Mouse (Mus musculus) heart, embryonic 13.5 days (tissue): ENCODE data around the gene Zfp583. TPM values are rescaled to one million over a fixed set of nuclear protein-coding genes. Genes with fewer than 3 reads are reported as not detected.
"Not testable (repeated sequence)": the region's sequence is repeated elsewhere in the genome, so short reads cannot be mapped to it uniquely, and the experiment has no call there.

ENCODE experiments used
- ATAC-seq: fragments of 200-750 bp; cut with Nextera tagmentation; 2 replicates; pipeline ENCODE4 v1.8.0; 2017; ENCODE audit warnings: moderate TSS enrichment; ENCODE audit not compliant: insufficient number of reproducible peaks, low FRiP score, low TSS enrichment; ENCODE audit errors: extremely low read depth
- H3K27ac ChIP-seq: fragments of 300-500 bp; sonication (generic); replicated peaks from 2 replicates; pipeline ENCODE4 v1.5.1; 2015; ENCODE audit warnings: moderate library complexity, mild to moderate bottlenecking, inconsistent platforms
- H3K27me3 ChIP-seq: fragments of 300-500 bp; sonication (generic); replicated peaks from 2 replicates; pipeline ENCODE4 v1.6.1; 2015; ENCODE audit warnings: mild to moderate bottlenecking, inconsistent platforms
- H3K36me3 ChIP-seq: fragments of 300-500 bp; sonication (generic); 2 replicates; pipeline ENCODE4 v1.6.1; 2015; ENCODE audit warnings: mild to moderate bottlenecking, inconsistent platforms
- H3K4me1 ChIP-seq: fragments of 300-500 bp; sonication (generic); 2 replicates; pipeline ENCODE4 v1.6.1; 2015; ENCODE audit warnings: inconsistent platforms
- H3K4me2 ChIP-seq: fragments of 300-500 bp; sonication (generic); 2 replicates; pipeline ENCODE4 v1.6.1; 2015; ENCODE audit warnings: inconsistent platforms, mild to moderate bottlenecking, moderate library complexity
- H3K4me3 ChIP-seq: fragments of 300-500 bp; sonication (generic); 2 replicates; pipeline ENCODE4 v1.5.1; 2015; ENCODE audit warnings: moderate library complexity, mild to moderate bottlenecking, inconsistent platforms
- H3K9ac ChIP-seq: fragments of 300-500 bp; sonication (generic); 2 replicates; pipeline ENCODE4 v1.6.1; 2015; ENCODE audit warnings: inconsistent platforms, mild to moderate bottlenecking, moderate library complexity
- H3K9me3 ChIP-seq: fragments of 300-500 bp; sonication (generic); 2 replicates; pipeline ENCODE4 v1.6.1; 2016; ENCODE audit warnings: inconsistent platforms
- WGBS: fragments of 180-500 bp; shearing (Covaris S2); methylation state at CpG from one replicate; pipeline ENCODE4 v1.1.7; 2015; ENCODE audit warnings: mixed read lengths; 5-methylcytosine and 5-hydroxymethylcytosine counted together
- polyA plus RNA-seq: library from polyadenylated mRNA; unstranded; fragments of >200 nt; fragmentation: Nextera tagmentation; extraction: Ambion mirVana; gene quantifications from 2 replicates; pipeline ENCODE4 v1.2.1, GENCODE M21; 2015

Gene Zfp583
- polyA plus RNA-seq, 1 experiment from 2014 or later, result 2.7 TPM

GRCm38 (mm10) chr7:6358937-6359590 is 28.0 kb upstream of the Zfp583 start:
- Histone ChIP-seq H3K9me3 (no peaks in the 10 kb centered on the region), H3K36me3 (peaks cover 8% of the 10 kb centered on the region), H3K27ac (no peak overlapping the region), H3K9ac (no peak overlapping the region), H3K4me2 (no peak overlapping the region), H3K4me1 (peaks cover 10% of the 10 kb centered on the region), H3K27me3 (no peaks in the 10 kb centered on the region), H3K4me3 (no peak overlapping the region)
- 46% methylated on average over 10 of the region's 10 CpGs for WGBS
- no peak for ATAC-seq

- Histone ChIP-seq H3K4me2 (no peak overlapping the region), H3K27me3 (no peaks in the 10 kb centered on the region), H3K4me3 (no peak overlapping the region), H3K9ac (no peak overlapping the region), H3K36me3 (peaks cover 17% of the 10 kb centered on the region), H3K4me1 (peaks cover 4% of the 10 kb centered on the region), H3K9me3 (no peaks in the 10 kb centered on the region), H3K27ac (no peak overlapping the region)
- ATAC-seq, result no peak
- WGBS, result 56% methylated on average over 2 of the region's 2 CpGs
Measured at GRCm38 (mm10) chr7:6358121-6358520, 27.0 kb upstream of the Zfp583 start.

- 0 out of 2 replicates have a peak, but pooled peaks cover 5% of the 10 kb centered on the region for H3K4me1 ChIP-seq
- H3K27ac ChIP-seq, result no peak overlapping the region
- H3K9ac ChIP-seq, result peak overlapping the region; percentile 82
- peak overlapping the region; percentile 81 for H3K4me3 ChIP-seq
- ATAC-seq, result no peak
- no peaks in the 10 kb centered on the region for H3K27me3 ChIP-seq
- WGBS, result 32% methylated on average over 10 of the region's 10 CpGs
- no peaks in the 10 kb centered on the region for H3K36me3 ChIP-seq
- H3K4me2 ChIP-seq, result peak overlapping the region; percentile 70
- H3K9me3 ChIP-seq, result no peaks in the 10 kb centered on the region
Measured at GRCm38 (mm10) chr7:6344124-6344523, 13.0 kb upstream of the Zfp583 start.

GRCm38 (mm10) chr7:6343501-6344071 is 12.5 kb upstream of the Zfp583 start, which contains the start of gene Gm3854:
Gene Gm3854, plus strand, starts transcription at chr7:6343759.
- Histone ChIP-seq H3K4me1 (0 out of 2 replicates have a peak, but pooled peaks cover 5% of the 10 kb centered on the region), H3K4me2 (peak within 1 kb of the TSS; percentile 70), H3K9ac (peak within 1 kb of the TSS; percentile 82), H3K27ac (peak within 1 kb of the TSS; percentile 71), H3K27me3 (no peaks in the 10 kb centered on the region), H3K36me3 (no peaks in the 10 kb centered on the region), H3K4me3 (peak within 1 kb of the TSS; percentile 81), H3K9me3 (no peaks in the 10 kb centered on the region)
- ATAC-seq, result no peak; the same call in 1 of the 2 replicates
- WGBS, result under 1% methylated on average over 26 of the region's 26 CpGs

- Histone ChIP-seq H3K4me3 (no peak overlapping the region), H3K4me1 (0 out of 2 replicates have a peak, but pooled peaks cover 5% of the 10 kb centered on the region), H3K9me3 (no peaks in the 10 kb centered on the region; the same call in 1 of the 2 replicates), H3K27me3 (no peaks in the 10 kb centered on the region), H3K9ac (no peak overlapping the region), H3K4me2 (no peak overlapping the region), H3K27ac (no peak overlapping the region), H3K36me3 (no peaks in the 10 kb centered on the region)
- ATAC-seq, result no peak
- 71% methylated on average over 5 of the region's 5 CpGs for WGBS
Measured at GRCm38 (mm10) chr7:6339865-6340264, 8.8 kb upstream of the Zfp583 start.

GRCm38 (mm10) chr7:6330458-6331232 is 440 bp downstream of the Zfp583 start:
- H3K4me3 ChIP-seq, result peak overlapping the region; percentile 72
- H3K4me1 ChIP-seq, result peaks cover 14% of the 10 kb centered on the region
- peak; percentile 55; the same call in 1 of the 2 replicates for ATAC-seq
- no peaks in the 10 kb centered on the region for H3K9me3 ChIP-seq
- peak overlapping the region; percentile 84 for H3K4me2 ChIP-seq
- no peaks in the 10 kb centered on the region for H3K27me3 ChIP-seq
- H3K9ac ChIP-seq, result peak overlapping the region; percentile 93
- 15% methylated on average over 23 of the region's 23 CpGs for WGBS
- peaks cover 19% of the 10 kb centered on the region for H3K36me3 ChIP-seq
- peak overlapping the region; percentile 75 for H3K27ac ChIP-seq

GRCm38 (mm10) chr7:6300796-6301195 is 30.3 kb downstream of the Zfp583 start:
- H3K9me3 ChIP-seq, result peaks cover 14% of the 10 kb centered on the region
- not testable (repeated sequence) for H3K9ac ChIP-seq, ATAC-seq, H3K4me1 ChIP-seq, H3K4me2 ChIP-seq, H3K27ac ChIP-seq, H3K27me3 ChIP-seq, H3K4me3 ChIP-seq
- 66% methylated on average over 11 of the region's 11 CpGs for WGBS
- H3K36me3 ChIP-seq, result peaks cover 49% of the 10 kb centered on the region

- H3K9ac ChIP-seq, H3K27me3 ChIP-seq, H3K27ac ChIP-seq, H3K4me3 ChIP-seq, H3K9me3 ChIP-seq, H3K4me2 ChIP-seq, ATAC-seq: not testable (repeated sequence)
- Histone ChIP-seq H3K36me3 (peaks cover 28% of the 10 kb centered on the region), H3K4me1 (peaks cover 11% of the 10 kb centered on the region)
- 84% methylated on average over 5 of the region's 6 CpGs for WGBS
Measured at GRCm38 (mm10) chr7:6291121-6291520, 40.0 kb downstream of the Zfp583 start.

- H3K4me3 ChIP-seq, result peak overlapping the region; percentile 58
- H3K9me3 ChIP-seq, result no peaks in the 10 kb centered on the region
- H3K27me3 ChIP-seq, result no peaks in the 10 kb centered on the region
- WGBS, result 29% methylated on average over 15 of the region's 15 CpGs
- peak overlapping the region; percentile 82 for H3K9ac ChIP-seq
- H3K4me2 ChIP-seq, result peak overlapping the region; percentile 85
- 0 out of 2 replicates have a peak, but pooled peaks have one; percentile 6 for ATAC-seq
- peaks cover 5% of the 10 kb centered on the region; the same call in 1 of the 2 replicates for H3K36me3 ChIP-seq
- peaks cover 21% of the 10 kb centered on the region for H3K4me1 ChIP-seq
- no peak overlapping the region for H3K27ac ChIP-seq
Measured at GRCm38 (mm10) chr7:6286921-6287531, 44.1 kb downstream of the Zfp583 start.

GRCm38 (mm10) chr7:6285842-6286705 is 45.0 kb downstream of the Zfp583 start, which contains the start of gene Zfp667:
Gene Zfp667, plus strand, starts transcription at chr7:6286579.
- Histone ChIP-seq H3K9ac (peak within 1 kb of the TSS; percentile 82), H3K4me3 (peak within 1 kb of the TSS; percentile 58), H3K4me2 (peak within 1 kb of the TSS; percentile 85), H3K27ac (peak within 1 kb of the TSS; percentile 85), H3K36me3 (peaks cover 5% of the 10 kb centered on the region; the same call in 1 of the 2 replicates), H3K4me1 (peaks cover 25% of the 10 kb centered on the region), H3K9me3 (no peaks in the 10 kb centered on the region), H3K27me3 (no peaks in the 10 kb centered on the region)
- WGBS, result 4% methylated on average over 45 of the region's 50 CpGs
- peak; percentile 92 for ATAC-seq
